Mouse (Mus musculus) liver, adult 2 months (tissue): ENCODE measurements around the gene Intu. TPM values are rescaled to one million over a fixed set of nuclear protein-coding genes. Genes with fewer than 3 reads are reported as not detected.

Experiments used
- DNase-seq: peaks from one replicate; pipeline ENCODE4 v3.0.0-alpha.2; 2011; ENCODE audit warnings: low read depth, low spot score; ENCODE audit errors: extremely low read depth
- H3K27ac ChIP-seq: fragments of 200-500 bp; replicated peaks from 2 replicates; pipeline ENCODE4 v1.5.1; 2012; ENCODE audit warnings: low read depth, mild to moderate bottlenecking, control low read depth, inconsistent platforms, low read length; ENCODE audit not compliant: insufficient read depth
- H3K27me3 ChIP-seq: fragments of 200-500 bp; 2 replicates; pipeline ENCODE4 v1.6.1; 2012; ENCODE audit warnings: mild to moderate bottlenecking, moderate library complexity, low read length, inconsistent platforms; ENCODE audit not compliant: control insufficient read depth, insufficient read depth
- H3K36me3 ChIP-seq: fragments of 200-500 bp; 2 replicates; pipeline ENCODE4 v1.6.1; 2012; ENCODE audit warnings: low read length, inconsistent platforms; ENCODE audit not compliant: control insufficient read depth, insufficient read depth
- H3K4me1 ChIP-seq: fragments of 200-500 bp; 2 replicates; pipeline ENCODE4 v1.6.1; 2011; ENCODE audit warnings: low read length; ENCODE audit not compliant: control insufficient read depth, insufficient read depth
- H3K4me3 ChIP-seq: fragments of 200-500 bp; 2 replicates; pipeline ENCODE4 v1.5.1; 2011; ENCODE audit warnings: low read depth, mild to moderate bottlenecking, control low read depth, low read length, moderate library complexity; ENCODE audit not compliant: insufficient read depth
- H3K79me2 ChIP-seq: fragments of 200-500 bp; 2 replicates; pipeline ENCODE4 v1.6.1; 2012; ENCODE audit warnings: inconsistent platforms, mild to moderate bottlenecking, low read length, moderate library complexity; ENCODE audit not compliant: control insufficient read depth, insufficient read depth
- H3K9ac ChIP-seq: fragments of 200-500 bp; 2 replicates; pipeline ENCODE4 v1.6.1; 2012; ENCODE audit warnings: low read depth, mild to moderate bottlenecking, control low read depth, inconsistent platforms, low read length
- CTCF ChIP-seq: fragments of 200-500 bp; IDR thresholded peaks from 2 replicates; pipeline ENCODE4 v1.5.1; 2011; ENCODE audit warnings: low read depth, low read length, control low read depth
- POLR2A ChIP-seq: fragments of 200-500 bp; IDR thresholded peaks from 2 replicates; pipeline ENCODE4 v1.6.1; 2011; ENCODE audit warnings: low read length, control low read depth; ENCODE audit not compliant: insufficient read depth; ENCODE audit errors: extremely low read depth
- WGBS: fragments of 180-500 bp; shearing (Covaris S2); methylation state at CpG from one replicate; pipeline ENCODE4 v1.1.7; 2018; 5-methylcytosine and 5-hydroxymethylcytosine counted together
- polyA plus RNA-seq: library from polyadenylated mRNA; depleted of rRNA; stranded (reverse); fragments of >200 nt; gene quantifications from 2 replicates; pipeline ENCODE4 v1.2.3, GENCODE M21; 2012
- total RNA-seq: library from RNA; depleted of rRNA; stranded (reverse); fragments of >200 nt; gene quantifications from 2 replicates; pipeline ENCODE4 v1.2.3, GENCODE M21; 2014

The Intu gene
- total and polyA plus RNA-seq, 2 experiments: 0.82 to 2.2 TPM

GRCm38 (mm10) chr3:40519555-40519954, 11.5 kb upstream of the Intu start:
- no peak for DNase-seq
- no peaks in the 10 kb centered on the region for H3K4me1 ChIP-seq
- no peak overlapping the region for H3K27ac ChIP-seq
- no peak for TF ChIP-seq POLR2A
- TF ChIP-seq CTCF: no peak
- H3K27me3 ChIP-seq: no peaks in the 10 kb centered on the region
- H3K36me3 ChIP-seq: no peaks in the 10 kb centered on the region
- no peak overlapping the region for H3K9ac ChIP-seq
- WGBS: 68% methylated on average over 3 of the region's 3 CpGs
- no peak overlapping the region for H3K4me3 ChIP-seq
- no peaks in the 10 kb centered on the region for H3K79me2 ChIP-seq

DNA sequence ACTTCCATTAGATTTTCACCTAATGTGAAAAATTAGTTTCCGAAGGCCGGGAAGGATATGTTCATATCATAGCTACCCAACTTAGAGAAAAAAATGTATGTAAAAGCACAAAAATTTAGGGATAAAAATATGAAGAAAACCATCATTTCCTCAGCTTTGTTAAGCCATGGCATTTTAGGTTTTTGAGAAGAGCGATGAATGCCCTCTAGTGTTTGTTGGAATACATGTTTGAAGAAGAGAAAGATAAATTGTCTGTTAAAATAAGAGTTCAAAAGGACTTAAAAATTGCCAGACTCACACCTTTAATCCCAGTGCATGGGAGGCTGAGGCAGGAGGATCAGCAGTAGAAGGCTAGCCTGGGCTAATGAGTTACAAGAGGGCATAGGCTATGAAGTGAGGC, 10.5 kb upstream of the Intu start:
- TF ChIP-seq POLR2A (no peak), CTCF (no peak)
- no peaks in the 10 kb centered on the region for H3K79me2 ChIP-seq

DNA sequence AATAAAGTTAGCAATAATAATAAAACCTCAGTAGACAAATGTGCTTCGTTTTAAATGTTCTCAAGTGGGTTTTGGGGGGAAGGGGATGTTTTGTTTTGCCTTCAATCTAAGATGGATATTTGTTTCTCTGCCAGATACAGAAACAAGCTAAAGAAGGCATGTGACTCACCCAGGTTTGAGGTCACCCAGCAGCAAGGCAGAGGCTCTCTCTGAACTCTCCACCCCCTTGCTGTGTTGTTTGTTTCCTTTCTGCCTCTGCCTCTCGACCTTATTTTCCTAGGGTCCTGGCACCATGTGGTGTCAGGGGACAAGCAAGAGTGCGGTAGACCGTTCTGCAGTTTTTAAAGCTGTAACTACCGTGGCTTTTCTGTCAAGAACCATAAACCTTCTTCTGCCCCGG, 8.6 kb upstream of the Intu start:
- Histone ChIP-seq H3K4me3 (no peak overlapping the region), H3K4me1 (no peaks in the 10 kb centered on the region), H3K9ac (no peak overlapping the region), H3K27ac (no peak overlapping the region), H3K27me3 (no peaks in the 10 kb centered on the region), H3K79me2 (no peaks in the 10 kb centered on the region), H3K36me3 (no peaks in the 10 kb centered on the region)
- WGBS: 32% methylated on average over 6 of the region's 6 CpGs
- TF ChIP-seq CTCF (no peak), POLR2A (no peak)
- DNase-seq: no peak

More for the DNA sequence above, 10.5 kb upstream of the Intu start:
- Histone ChIP-seq H3K4me1 (no peaks in the 10 kb centered on the region), H3K9ac (no peak overlapping the region), H3K27ac (no peak overlapping the region), H3K4me3 (no peak overlapping the region), H3K36me3 (no peaks in the 10 kb centered on the region), H3K27me3 (no peaks in the 10 kb centered on the region)
- DNase-seq: no peak
- 94% methylated on average over 3 of the region's 3 CpGs for WGBS

DNA sequence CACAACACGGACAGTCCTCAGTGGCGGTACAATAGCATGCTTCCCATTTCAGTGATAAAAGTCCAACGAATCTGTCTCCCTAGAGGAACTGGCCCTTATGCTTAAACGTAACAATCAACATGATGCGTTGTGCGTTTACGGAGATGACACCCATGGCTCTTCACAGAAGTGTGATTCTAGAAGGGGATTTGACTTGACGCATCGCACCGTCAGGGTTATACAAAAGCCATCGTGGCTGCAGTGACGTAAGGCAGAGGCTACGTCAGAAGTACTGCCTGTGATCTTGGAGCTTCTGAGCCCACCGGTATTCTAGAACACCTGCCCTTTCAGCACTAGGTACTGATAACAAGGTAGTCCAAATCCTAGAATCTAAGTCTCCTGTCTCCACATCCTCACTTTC, 8.2 kb upstream of the Intu start:
- no peak for DNase-seq
- no peak overlapping the region for H3K9ac ChIP-seq
- WGBS: 50% methylated on average over 14 of the region's 14 CpGs

GRCm38 (mm10) chr3:40523371-40523783, 7.7 kb upstream of the Intu start:
- peak; percentile 27 for DNase-seq

More for the DNA sequence above, 8.2 kb upstream of the Intu start:
- Histone ChIP-seq H3K4me1 (no peaks in the 10 kb centered on the region), H3K27me3 (no peaks in the 10 kb centered on the region), H3K36me3 (no peaks in the 10 kb centered on the region), H3K27ac (no peak overlapping the region), H3K79me2 (no peaks in the 10 kb centered on the region), H3K4me3 (no peak overlapping the region)
- no peak for TF ChIP-seq CTCF
- TF ChIP-seq POLR2A: no peak

GRCm38 (mm10) chr3:40524841-40525240, 6.2 kb upstream of the Intu start:
- WGBS: 82% methylated on average over 7 of the region's 7 CpGs
- H3K27me3 ChIP-seq: no peaks in the 10 kb centered on the region
- no peaks in the 10 kb centered on the region for H3K36me3 ChIP-seq
- TF ChIP-seq POLR2A: no peak
- no peak for TF ChIP-seq CTCF
- H3K79me2 ChIP-seq: no peaks in the 10 kb centered on the region
- H3K9ac ChIP-seq: no peak overlapping the region
- no peak overlapping the region for H3K27ac ChIP-seq
- H3K4me3 ChIP-seq: no peak overlapping the region
- H3K4me1 ChIP-seq: no peaks in the 10 kb centered on the region
- DNase-seq: no peak

More at GRCm38 (mm10) chr3:40523371-40523783, 7.7 kb upstream of the Intu start:
- Histone ChIP-seq H3K9ac (no peak overlapping the region), H3K4me1 (no peaks in the 10 kb centered on the region), H3K27me3 (no peaks in the 10 kb centered on the region), H3K36me3 (no peaks in the 10 kb centered on the region), H3K4me3 (no peak overlapping the region), H3K79me2 (no peaks in the 10 kb centered on the region), H3K27ac (no peak overlapping the region)
- WGBS: 10% methylated on average over 7 of the region's 7 CpGs
- TF ChIP-seq POLR2A: no peak
- peak; percentile 8; the same call in 1 of the 2 replicates for TF ChIP-seq CTCF
